Mouse (Mus musculus): ENCODE measurements at regions not wholly inside any gene's neighbourhood (a gene's known extent, or its start where the extent isn't known, plus 50 kb on each side); places are given as distances from the start of the nearest gene placed in this dataset.

- TF ChIP-seq CTCF (conservative IDR thresholded peaks at IDR 0.05 in 1 of 2, IDR thresholded peaks at IDR 0.05 in 1 of 2; ENCODE audit: low read depth in 2 of 2, low read length in 2 of 2) (no peak), HCFC1 (IDR thresholded peaks at IDR 0.05; ENCODE audit: low read depth, low read length) (no peak), ZKSCAN1 (IDR thresholded peaks at IDR 0.05; ENCODE audit: borderline replicate concordance, low read depth, low read length) (no peak), NRF1 (IDR thresholded peaks at IDR 0.05; ENCODE audit: low read depth, low read length) (no peak), ZMIZ1 (IDR thresholded peaks at IDR 0.05; ENCODE audit: low read depth, low read length) (no peak), CHD2 (IDR thresholded peaks at IDR 0.05; ENCODE audit: low read length) (no peak), RCOR1 (conservative IDR thresholded peaks at IDR 0.05; ENCODE audit: low read depth, low read length) (no peak), USF2 (conservative IDR thresholded peaks at IDR 0.05; ENCODE audit: low read depth, low read length) (no peak)
Observed at GRCm38 (mm10) chr6:88984170-88984569, 82.1 kb downstream of the Tpra1 start.

Data from CH12.LX (cell line).